ENCODE assay signal across 8 mouse cellular contexts in genomic region chr13:101767809-101768629, GRCm38 (mm10). TPM values are rescaled to one million over a fixed set of nuclear protein-coding genes. Genes with fewer than 3 reads are reported as not detected.
DNase-seq lines count a peak whose midpoint lies in the region; ATAC-seq and TF ChIP-seq lines count a peak whose summit lies in the region.

Gene Pik3r1 (minus strand): TSS chr13:101768217.

- H3K9ac ChIP-seq in forebrain, embryonic 15.5 days (replicated peaks), result peak within 1 kb of the TSS; percentile 88
- peak within 1 kb of the TSS; percentile 93 for H3K9ac ChIP-seq in lung, embryonic 14.5 days

- H3K27ac ChIP-seq in forebrain, embryonic 15.5 days (replicated peaks), result peak within 1 kb of the TSS; percentile 96
- peak within 1 kb of the TSS; percentile 91 for H3K27ac ChIP-seq in layer of hippocampus, adult 2 months
- H3K27ac ChIP-seq in lung, embryonic 14.5 days (ENCODE audit: low read depth), result peak within 1 kb of the TSS; percentile 96
- peak within 1 kb of the TSS; percentile 86 for H3K27ac ChIP-seq in olfactory bulb, adult 2 months (ENCODE audit: insufficient read depth, low read depth, low read length)
- H3K27ac ChIP-seq in thymus, adult 2 months (ENCODE audit: control insufficient read depth, insufficient read depth, low read length), result peak within 1 kb of the TSS; percentile 83

- H3K36me3 ChIP-seq in forebrain, embryonic 15.5 days, result no peaks in the 10 kb centered on the region
- H3K36me3 ChIP-seq in lung, embryonic 14.5 days (ENCODE audit: insufficient read depth), result no peaks in the 10 kb centered on the region
- H3K36me3 ChIP-seq in thymus, adult 2 months (ENCODE audit: control insufficient read depth, insufficient read depth, low read length), result no peaks in the 10 kb centered on the region

- H3K4me2 ChIP-seq in forebrain, embryonic 15.5 days (replicated peaks), result peak within 1 kb of the TSS; percentile 83
- peak within 1 kb of the TSS; percentile 83 for H3K4me2 ChIP-seq in lung, embryonic 14.5 days

- ATAC-seq in forebrain, embryonic 15.5 days (replicated peaks), result peak; percentile 98
- peak; percentile 96 for ATAC-seq in lung, embryonic 14.5 days (ENCODE audit: insufficient read depth)

- no peaks in the 10 kb centered on the region for H3K27me3 ChIP-seq in forebrain, embryonic 15.5 days
- no peaks in the 10 kb centered on the region for H3K27me3 ChIP-seq in lung, embryonic 14.5 days (ENCODE audit: insufficient read depth, low read length)
- H3K27me3 ChIP-seq in thymus, adult 2 months (ENCODE audit: control insufficient read depth, insufficient read depth, low read length), result no peaks in the 10 kb centered on the region

- peak; percentile 91 for TF ChIP-seq POLR2A in olfactory bulb, adult 2 months (IDR thresholded peaks at IDR 0.05; ENCODE audit: insufficient read depth, low read depth, low read length)
- peak; percentile 95; the same call in 1 of the 2 replicates for TF ChIP-seq POLR2A in thymus, adult 2 months (IDR thresholded peaks at IDR 0.05; ENCODE audit: control insufficient read depth, extremely low read depth, insufficient read depth, low read length, poor library complexity)

- H3K4me3 ChIP-seq in forebrain, embryonic 15.5 days, result peak within 1 kb of the TSS; percentile 79
- peak within 1 kb of the TSS; percentile 80 for H3K4me3 ChIP-seq in layer of hippocampus, adult 2 months
- H3K4me3 ChIP-seq in lung, embryonic 14.5 days (ENCODE audit: low read depth, low read length), result peak within 1 kb of the TSS; percentile 92
- peak within 1 kb of the TSS; percentile 92 for H3K4me3 ChIP-seq in olfactory bulb, adult 2 months (ENCODE audit: insufficient read depth, low read depth, low read length)
- H3K4me3 ChIP-seq in thymus, adult 2 months (ENCODE audit: control insufficient read depth, insufficient read depth, low read length), result peak within 1 kb of the TSS; percentile 89

- H3K9me3 ChIP-seq in forebrain, embryonic 15.5 days, result no peaks in the 10 kb centered on the region
- H3K9me3 ChIP-seq in lung, embryonic 14.5 days (ENCODE audit: low read depth, low read length), result no peaks in the 10 kb centered on the region

- intact Hi-C loops in heart, postnatal 25 days (cut with DNase I), result loop anchor here (2.0 to 10.0 kb wide), 4 partner anchors 33 to 557 kb away; no protein-coding TSS in a partner anchor

- TF ChIP-seq CTCF in layer of hippocampus, adult 2 months (conservative IDR thresholded peaks at IDR 0.05), result no peak
- no peak for TF ChIP-seq CTCF in lung, embryonic 14.5 days (IDR thresholded peaks at IDR 0.05; ENCODE audit: low read depth)
- no peak; the same call in 1 of the 2 replicates for TF ChIP-seq CTCF in olfactory bulb, adult 2 months (IDR thresholded peaks at IDR 0.05; ENCODE audit: insufficient read depth, low read depth, low read length)
- 0 out of 2 replicates have a peak, but pooled peaks have one; percentile 25 for TF ChIP-seq CTCF in thymus, adult 2 months (IDR thresholded peaks at IDR 0.05; ENCODE audit: borderline replicate concordance, control insufficient read depth, extremely low read depth, insufficient read depth, low read length, poor library complexity)

- H3K4me1 ChIP-seq in forebrain, embryonic 15.5 days, result peaks cover 30% of the 10 kb centered on the region
- H3K4me1 ChIP-seq in lung, embryonic 14.5 days (ENCODE audit: insufficient read depth), result peaks cover 15% of the 10 kb centered on the region
- peaks cover 16% of the 10 kb centered on the region for H3K4me1 ChIP-seq in olfactory bulb, adult 2 months (ENCODE audit: control insufficient read depth, insufficient read depth, low read length)
- peaks cover 16% of the 10 kb centered on the region for H3K4me1 ChIP-seq in thymus, adult 2 months (replicated peaks; ENCODE audit: control insufficient read depth, insufficient read depth, low read length)

- peak; percentile 90 for DNase-seq in ES-CJ7 (ENCODE audit: low read depth, low spot score)
- peak; percentile 92 for DNase-seq in cerebellum, adult 11 months
- DNase-seq in heart, postnatal 25 days (ENCODE audit: low spot score), result peak; percentile 90
- DNase-seq in layer of hippocampus, adult 2 months (ENCODE audit: low spot score in 2 of 2), result peak; percentile 94 to 95
- DNase-seq in lung, embryonic 14.5 days, result peak; percentile 94
- peak; percentile 98 for DNase-seq in thymus, adult 2 months

- WGBS in forebrain, embryonic 15.5 days, result under 1% methylated on average over 75 of the region's 76 CpGs
- WGBS in lung, embryonic 14.5 days, result under 1% methylated on average over 73 of the region's 76 CpGs
- WGBS in olfactory bulb, adult 2 months, result under 1% methylated on average over 74 of the region's 76 CpGs
- under 1% methylated on average over 66 of the region's 76 CpGs for WGBS in thymus, adult 2 months

RNA-seq across cellular contexts. Expression of gene Pik3r1, which starts in this region (rescaled TPM):
- 39.3 and 40.3 TPM in 2 replicates for polyA plus RNA-seq in forebrain, embryonic 15.5 days (2015; fragmentation: Nextera tagmentation; extraction: Ambion mirVana)
- 100 to 1,000 TPM in 1 of 2 experiments, 10 to 100 TPM in 1; 93.6 to 111 TPM for total RNA-seq in heart, postnatal 25 days (2021)
- total RNA-seq in layer of hippocampus, adult 2 months (2021), result 10 to 100 TPM; 79.8 to 80.8 TPM
- polyA plus RNA-seq in lung, embryonic 14.5 days (2014; fragmentation: Nextera tagmentation; extraction: Ambion mirVana), result 33.4 and 36.5 TPM in 2 replicates
- 139 TPM in 1 of 2 replicates, not detected in the other for polyA plus RNA-seq in olfactory bulb, adult 2 months (2012; ENCODE audit: insufficient read depth, insufficient read length, low replicate concordance, missing spikeins)
- polyA plus RNA-seq in thymus, adult 2 months (2012; rRNA removed), result 33.1 and 35.2 TPM in 2 replicates

Comparison
In these comparisons a context has a peak if more than half of its experiments do, and no peak if none do; other contexts are left out.
1. Peak in every context shown above with its lines: DNase-seq, ATAC-seq, H3K4me3 ChIP-seq and H3K27ac ChIP-seq.